Mouse (Mus musculus) monocyte, adult 2 months (primary cell): ENCODE measurements around the gene Itga9.

Experiments used
- DNase-seq, 2 experiments: peaks; one replicate each; pipeline ENCODE4 v3.0.0; 2022; ENCODE audit warnings: low spot score in 2 of 2, low read depth in 1 of 2

Itga9 gene

DNA sequence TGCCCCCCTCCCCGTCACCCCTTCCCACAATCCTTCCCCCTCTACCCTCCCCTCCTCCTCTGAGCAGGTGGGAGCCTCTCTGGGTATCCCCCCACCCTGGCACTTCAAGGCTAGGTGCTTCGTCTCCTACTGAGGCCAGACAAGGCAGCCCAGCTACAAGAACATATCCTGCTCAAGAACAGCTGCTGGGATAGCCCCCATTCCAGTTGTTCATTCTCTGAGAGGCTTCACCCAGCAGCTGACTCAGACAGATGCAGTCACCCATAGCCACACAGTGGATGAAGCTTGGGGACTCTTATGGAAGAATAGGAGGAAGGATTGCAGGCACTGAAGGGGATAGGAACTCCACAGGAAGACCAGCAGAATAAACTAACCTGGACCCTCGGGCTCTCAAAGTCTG, 157.2 kb downstream of the Itga9 start:
- DNase-seq, result no peak

DNA sequence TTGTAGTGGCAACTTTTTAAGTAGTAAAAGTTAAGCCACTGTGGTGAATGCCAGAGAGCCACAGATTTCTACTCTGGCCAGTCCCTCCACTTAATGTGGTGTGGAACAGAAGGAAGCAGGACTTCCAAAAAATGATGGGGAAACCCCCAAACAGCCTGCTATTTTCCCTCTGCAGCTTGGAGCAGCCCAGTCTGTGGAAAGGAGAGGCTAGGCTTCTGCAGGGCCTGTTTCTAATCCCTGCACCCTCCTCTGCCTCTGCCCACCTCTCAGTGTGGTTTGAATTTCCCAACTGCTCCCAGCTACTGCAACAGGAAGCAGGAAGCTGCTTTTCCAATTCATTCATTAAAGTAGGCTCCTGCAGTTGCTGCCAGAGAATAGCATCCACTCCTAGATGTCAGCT, 158.6 kb downstream of the Itga9 start:
- no peak for DNase-seq

DNA sequence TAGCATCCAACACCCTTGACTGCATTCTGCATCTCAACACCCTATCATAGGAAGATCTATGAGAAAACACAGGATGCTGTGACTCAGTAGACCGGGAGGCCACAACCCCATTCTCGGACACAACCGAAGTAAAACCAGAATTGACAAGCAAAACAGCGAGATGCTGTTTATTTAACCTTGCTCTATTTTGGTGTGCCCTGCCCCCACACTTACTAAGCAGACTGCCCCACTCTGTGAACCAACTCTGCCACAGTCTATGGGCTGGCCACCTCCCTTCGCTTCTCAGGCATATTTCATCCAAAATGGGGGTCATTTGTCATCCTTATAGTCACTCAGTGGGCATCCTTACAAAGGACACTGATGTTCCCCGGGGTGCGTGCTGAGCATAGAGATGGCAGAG, 160.5 kb downstream of the Itga9 start:
- DNase-seq, result no peak

DNA sequence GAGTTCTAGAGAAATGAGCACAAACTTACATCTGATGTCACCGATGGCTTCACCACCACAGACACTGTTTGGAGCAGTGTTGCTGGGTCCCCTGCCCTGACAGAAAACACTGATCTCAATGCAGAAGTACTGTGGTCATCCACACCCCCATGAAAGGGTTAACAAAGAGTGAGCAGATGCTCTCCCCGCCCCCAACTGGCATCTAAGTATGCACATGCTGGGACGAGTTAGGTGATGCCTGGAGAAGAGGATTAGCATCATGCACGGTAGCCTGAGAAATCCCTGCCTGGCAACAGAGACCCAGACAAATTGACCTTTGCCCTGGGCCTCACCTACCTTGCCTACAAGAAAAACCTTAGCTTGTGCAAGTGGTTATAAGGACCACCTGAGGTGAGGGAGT, 162.1 kb downstream of the Itga9 start:
- DNase-seq, result no peak

DNA sequence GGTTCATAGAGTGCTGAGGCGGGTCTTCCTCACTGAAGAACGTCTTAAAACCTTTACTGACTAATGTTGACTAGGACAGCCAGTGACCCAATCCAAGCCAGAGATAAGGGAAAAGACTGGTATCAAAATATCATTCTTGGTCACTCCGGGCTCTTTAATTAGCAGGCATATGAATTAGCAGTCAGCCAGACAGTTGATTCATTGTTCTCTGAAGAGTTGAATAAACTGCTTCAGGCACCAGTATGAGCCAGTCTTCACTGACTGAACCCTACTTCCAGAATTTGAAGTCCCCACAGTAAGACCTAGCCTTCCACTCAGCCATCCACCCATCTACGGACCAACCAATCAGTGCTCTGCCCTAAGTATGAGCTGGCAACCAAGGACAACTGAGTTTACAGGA, 163.9 kb downstream of the Itga9 start:
- DNase-seq, result no peak

DNA sequence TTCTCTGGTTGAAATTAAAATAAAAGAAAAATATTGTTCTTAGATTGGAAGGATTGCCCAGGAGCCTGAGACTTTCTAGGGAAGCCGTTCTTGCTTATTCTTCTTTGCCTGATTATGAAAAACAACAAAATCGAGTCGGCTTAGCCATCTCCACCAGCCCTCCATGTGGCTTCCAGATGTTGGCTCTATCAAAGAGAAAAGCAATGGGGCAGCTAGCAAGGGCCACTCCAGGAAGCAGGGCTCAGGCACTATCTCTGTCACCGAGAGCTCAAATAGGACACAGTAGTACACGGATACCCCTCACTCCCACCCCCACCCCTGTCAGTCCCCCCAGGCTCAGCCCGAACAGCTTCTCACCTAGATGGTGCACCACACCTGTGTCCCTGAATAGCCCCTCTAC, 168.2 kb downstream of the Itga9 start:
- DNase-seq, result no peak

DNA sequence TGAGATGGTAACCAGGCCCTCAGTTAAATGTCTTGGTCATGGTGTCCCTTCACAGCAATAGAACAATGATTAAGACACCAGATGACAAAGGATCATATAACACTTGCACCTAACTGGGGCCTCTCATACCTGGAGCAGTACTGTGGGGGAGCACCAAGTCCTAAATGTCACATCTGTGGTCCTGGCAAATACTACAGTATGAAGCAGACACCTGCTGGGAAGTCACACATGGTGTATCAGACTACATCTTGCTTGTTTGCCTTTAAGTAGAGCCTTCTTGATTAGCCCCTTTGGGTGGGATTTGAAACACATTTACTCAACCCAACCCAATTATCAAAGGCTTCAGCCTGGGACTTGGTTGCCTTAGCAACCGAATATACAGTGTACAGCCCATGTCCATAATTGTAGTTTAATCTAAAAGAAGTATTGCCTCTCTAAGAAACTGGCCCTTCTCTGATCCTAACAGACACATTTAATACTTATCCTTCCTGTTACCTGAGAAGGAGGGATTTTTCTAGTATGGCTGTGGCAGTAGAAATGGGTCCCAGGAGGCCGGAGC, 170.5 kb downstream of the Itga9 start:
- no peak for DNase-seq

DNA sequence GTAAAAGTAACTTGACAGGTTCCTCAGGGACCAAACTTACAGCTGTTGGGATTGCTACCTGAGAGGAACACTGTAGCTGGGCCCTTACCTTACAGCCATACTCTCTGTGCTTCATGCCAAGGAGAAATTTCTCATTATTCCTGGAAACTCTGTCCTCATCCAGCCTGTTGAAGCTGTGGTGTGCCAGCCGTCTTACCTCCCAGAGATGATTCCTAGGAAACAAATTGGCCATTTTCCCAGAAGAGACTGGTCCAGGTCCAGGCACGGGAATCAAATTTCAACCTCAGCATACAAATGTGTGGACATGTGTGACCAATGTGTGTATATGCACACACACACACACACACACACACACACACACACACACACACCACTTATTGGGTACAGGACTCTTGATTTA, 172.1 kb downstream of the Itga9 start:
- DNase-seq, result no peak

DNA sequence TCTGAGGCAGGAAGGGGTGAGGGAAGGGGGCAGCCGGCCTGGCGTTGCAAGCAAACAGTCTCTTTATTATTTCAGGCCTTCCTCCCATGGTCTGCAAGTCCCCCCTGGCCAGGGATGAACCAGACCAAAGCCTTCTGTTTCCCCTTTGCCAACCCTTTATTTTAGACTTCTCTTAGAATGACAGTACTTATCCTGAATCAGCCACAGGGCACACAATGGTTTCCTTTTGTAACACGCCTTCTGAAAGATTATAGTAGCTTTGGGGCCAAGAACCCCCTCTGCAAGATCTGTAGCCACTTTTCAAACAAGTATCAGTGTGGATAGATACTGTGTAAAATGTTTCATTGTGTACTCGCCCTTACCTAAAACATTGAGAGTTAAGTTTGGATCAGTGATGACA, 178.1 kb downstream of the Itga9 start:
- no peak for DNase-seq

DNA sequence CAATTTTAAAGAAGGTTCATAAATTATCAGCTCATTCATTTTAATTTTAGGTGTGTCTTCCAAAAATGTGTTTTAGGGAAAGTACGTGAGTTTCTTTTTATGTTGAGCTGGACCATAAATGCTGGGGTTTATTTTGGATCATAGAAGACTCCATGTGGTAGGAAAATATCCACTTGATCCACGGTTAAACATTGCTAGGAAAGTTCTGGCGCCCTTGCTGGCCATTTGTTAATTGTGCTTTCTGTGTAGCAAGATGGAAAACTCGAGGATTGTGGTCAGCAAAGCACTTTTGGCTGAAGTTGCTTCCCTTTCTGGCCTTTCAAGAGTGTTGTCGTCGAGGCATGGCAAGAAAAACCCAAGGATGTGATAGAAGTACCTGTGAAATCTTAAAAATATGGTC, 179.3 kb downstream of the Itga9 start:
- no peak for DNase-seq

DNA sequence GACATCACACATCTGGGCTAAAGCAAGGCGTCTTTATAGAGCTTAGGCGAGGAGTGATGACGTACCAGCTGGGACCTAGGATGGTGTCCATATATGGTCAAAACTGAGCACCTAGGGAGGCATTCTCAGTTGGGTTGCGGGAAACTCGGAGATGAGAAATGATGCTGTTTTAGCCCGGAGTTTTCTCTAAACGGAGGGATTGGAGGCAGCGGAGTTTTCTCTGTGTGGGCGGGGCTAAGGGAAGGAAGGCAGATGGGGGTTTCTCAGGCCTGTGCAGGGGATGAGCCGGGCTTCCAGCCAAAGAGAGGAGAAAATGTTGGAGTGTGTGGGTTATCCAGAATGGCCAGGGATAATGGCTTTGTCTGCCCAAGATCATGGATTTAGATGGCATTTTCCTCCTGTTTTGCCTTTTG, 182.4 kb downstream of the Itga9 start:
- no peak for DNase-seq

DNA sequence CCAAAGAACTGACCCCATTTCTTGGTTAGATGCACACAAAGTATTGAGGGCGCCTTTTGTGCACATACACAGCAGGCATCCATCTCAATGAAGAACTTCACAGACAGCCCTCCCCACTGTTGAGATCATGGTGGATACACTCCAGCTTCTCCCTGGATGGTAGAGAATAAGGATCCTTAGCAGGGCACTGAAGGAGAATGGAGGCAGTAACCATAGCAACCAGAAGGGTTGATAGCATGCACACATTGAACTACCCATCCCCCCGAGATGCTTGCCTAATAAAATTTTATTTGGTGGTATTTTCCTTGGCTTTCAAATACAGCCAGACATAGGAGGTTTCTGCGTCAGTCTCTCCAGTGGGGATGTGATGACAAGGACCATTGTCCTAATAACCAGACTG, 184.7 kb downstream of the Itga9 start:
- DNase-seq, result no peak

DNA sequence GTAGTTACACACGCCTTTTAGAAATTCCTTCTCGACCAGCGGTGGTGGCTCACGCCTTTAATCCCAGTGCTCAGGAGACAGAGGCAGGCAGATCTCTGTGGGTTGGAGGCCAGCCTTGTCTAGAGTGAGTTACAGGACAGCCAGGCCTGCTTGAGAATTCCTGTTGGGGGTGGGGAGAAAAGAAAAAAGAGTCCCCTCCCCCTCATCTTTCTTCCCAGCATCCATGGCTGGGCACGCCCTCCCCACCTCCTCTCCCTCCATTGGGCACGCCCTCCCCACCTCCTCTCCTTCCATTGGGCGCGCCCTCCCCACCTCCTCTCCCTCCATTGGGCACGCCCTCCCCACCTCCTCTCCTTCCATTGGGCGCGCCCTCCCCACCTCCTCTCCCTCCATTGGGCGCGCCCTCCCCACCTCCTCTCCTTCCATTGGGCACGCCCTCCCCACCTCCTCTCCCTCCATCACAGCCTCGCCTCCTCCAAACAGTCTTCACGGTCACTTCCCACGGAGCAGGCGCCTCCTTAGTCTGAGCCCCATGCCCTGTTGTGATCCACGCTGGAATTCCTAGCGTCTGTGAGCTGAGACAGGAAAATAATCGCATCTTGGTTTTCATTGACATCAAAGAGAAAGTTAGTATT, 186.8 kb downstream of the Itga9 start:
- no peak for DNase-seq

DNA sequence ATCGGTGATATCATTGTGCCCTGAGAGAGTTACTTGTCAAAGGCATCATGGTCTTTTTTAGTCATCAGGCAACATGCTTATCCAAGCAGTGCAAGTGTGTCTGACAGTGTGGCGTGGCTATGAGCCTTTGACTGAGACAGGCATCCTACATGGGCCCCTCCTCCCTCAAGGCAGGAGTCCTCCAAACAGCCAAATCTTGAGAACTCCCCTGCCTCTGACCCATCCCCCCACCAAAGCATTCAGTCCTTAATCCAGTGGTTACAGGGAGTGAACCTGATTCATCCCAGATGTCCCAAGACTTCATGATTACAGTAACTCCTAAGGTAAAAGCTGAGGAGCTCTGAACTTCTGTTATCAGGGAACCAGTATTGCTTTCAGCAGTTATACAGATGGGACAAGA, 188.2 kb downstream of the Itga9 start:
- DNase-seq, result no peak

DNA sequence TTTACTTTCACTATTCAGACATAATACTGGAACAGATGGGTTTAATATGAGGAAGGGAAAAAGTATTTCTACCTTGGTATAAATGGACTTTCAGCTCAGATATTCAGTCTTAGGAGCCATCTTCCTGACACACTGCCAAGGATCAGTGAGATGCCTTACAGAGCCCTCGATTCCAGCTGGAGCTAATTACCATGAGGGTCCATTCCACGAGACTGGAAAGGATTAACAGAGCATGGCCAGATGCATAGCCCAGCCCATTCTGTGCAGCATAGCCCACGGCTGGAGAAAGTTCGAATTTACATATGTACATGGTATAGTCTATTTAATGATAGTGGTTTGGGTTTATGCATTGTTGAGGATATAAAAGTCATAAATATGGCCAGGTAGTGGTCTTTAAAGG, 188.8 kb downstream of the Itga9 start:
- no peak for DNase-seq

DNA sequence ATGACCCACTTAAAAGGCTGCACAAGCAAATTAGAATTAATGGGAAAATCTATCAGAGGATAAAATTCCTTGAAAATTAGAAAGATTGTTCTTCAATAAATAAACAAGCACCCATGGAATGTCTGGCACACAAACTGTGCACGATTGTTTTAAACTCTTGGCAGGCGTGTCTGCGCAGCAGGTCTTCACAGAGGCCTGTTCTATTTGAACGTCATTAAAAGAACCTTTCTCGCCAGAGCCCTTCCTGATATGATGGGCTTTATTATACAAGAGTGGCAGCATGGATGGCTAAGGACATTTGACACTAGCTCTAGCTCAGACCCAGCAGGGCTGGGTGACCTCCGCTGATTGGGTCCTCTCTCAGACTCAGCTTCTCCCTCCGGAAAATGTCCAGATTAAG, 192.6 kb downstream of the Itga9 start:
- DNase-seq, result no peak

DNA sequence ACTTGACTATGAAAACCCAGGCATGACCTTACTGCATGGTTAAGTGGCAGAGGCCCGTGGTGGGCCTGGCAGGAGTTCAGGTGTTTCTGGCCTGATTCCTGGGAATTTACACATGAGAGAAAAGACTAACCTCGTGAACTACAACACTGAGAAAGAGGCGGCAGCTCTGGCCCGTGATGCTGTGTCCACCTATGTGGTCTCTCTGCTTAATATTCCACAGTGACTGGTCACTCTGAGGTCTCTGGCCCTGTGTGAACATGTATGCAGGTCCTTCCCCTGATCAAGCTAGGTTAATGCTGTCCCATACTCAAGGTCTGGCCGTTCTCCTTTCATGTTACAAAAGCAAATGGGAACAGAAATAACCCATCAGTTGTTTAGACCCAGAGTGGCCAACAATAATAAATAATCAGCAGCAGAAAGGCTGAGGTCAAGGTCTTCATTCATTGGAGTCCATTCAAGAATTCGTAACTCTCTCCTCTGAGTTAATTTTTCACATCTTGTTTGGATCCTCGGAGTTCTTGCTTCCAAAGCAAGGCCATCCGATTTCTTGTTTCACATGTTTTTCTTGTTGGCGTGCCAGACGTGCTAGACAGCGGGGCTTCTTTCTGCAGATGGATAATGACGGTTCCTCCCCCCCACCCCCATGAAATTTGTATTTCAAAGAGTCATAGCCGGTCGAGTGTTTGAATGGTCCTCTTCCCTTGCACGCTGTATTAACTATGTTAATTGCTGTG, 194.9 kb downstream of the Itga9 start:
- no peak for DNase-seq

DNA sequence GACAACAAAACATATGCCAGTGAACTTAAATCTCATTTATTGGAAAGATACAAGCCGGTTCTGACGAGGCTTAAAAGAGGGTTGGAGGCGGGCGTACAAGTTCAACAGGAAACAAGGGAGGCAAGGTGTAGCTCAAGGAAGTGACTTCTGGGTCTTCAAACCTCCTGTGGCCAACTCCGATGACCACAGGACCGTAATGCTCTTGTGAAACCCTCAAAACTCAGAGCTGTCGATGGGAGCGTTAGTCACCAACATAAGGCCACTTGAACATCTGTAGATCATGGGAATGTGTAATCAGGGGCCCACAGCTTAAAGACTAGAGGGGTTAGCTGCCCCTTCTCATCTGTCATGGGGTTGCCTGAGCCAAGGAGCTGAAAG, 195.4 kb downstream of the Itga9 start:
- no peak for DNase-seq

DNA sequence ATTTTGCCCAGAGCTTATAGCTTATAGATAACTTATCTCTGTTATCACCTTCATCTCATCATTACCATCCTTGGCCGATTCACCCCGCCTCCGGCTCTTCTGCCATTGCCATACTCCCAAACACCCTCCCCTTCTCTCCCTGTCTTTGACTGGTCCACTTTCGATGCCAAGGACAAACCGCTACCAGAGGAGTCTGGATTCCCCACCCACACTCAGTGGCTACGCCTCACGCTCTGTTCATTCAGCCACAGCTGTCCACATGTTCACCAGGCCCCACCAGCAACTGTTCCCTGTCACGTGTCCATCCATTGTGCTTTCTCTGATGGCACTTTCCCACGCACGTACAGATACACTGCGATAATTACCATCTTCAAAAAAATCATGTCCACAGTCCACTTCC, 195.9 kb downstream of the Itga9 start:
- no peak for DNase-seq

DNA sequence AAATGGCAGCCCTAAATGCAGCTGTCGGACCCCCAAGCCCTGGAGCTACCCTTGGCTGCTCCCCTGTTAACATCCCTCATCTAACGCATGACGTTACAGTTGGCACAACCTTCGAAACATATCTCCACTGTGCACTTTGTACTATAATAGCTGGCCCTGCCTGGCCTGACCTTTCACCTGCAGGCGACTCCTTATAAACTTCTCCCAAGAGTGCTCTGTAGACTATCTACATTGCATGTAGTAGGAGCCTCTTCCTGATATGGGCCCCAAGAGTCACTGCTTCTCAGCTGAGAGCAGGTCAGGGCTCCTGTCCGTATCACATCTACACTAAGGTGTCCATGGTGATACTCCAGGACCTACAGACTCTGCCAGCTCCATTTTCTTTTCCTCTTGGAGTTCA, 199.2 kb downstream of the Itga9 start:
- no peak for DNase-seq

DNA sequence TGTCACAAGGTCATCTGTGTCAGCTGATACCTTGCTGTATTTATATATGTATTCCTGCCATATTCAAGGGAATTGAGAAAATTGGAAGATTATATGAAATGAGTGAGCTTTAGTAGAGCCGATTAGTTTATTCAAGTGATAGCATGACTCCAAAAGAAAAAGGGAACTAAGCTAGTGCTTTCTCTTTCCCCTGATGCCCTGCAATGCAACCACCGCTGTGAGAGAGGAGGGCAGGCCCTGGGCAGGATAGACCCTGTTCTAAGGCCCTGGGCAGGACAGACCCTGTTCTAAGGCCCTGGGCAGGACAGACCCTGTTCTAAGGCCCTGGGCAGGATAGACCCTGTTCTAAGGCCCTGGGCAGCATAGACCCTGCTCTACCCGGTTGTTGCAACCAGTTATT, 201.2 kb downstream of the Itga9 start:
- no peak for DNase-seq

DNA sequence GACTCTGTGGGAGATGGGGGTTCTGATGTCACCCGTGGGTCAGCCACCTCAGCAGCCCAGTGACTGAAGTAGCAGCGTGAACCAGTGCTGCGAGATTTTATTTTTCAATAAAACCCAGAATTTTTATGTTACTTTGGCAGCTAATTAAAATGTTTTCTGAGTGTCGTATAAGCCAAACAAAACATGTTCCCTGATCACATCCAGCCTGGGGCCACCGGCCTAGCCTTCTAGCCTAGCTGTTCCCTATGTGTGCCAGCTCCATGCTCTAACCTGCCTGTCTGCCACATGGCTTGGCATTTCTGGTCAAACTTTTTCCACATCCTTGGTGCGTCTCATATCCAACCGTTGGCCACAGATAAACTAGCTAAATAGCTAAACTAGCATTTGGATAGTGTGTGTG, 205.7 kb downstream of the Itga9 start:
- no peak for DNase-seq

DNA sequence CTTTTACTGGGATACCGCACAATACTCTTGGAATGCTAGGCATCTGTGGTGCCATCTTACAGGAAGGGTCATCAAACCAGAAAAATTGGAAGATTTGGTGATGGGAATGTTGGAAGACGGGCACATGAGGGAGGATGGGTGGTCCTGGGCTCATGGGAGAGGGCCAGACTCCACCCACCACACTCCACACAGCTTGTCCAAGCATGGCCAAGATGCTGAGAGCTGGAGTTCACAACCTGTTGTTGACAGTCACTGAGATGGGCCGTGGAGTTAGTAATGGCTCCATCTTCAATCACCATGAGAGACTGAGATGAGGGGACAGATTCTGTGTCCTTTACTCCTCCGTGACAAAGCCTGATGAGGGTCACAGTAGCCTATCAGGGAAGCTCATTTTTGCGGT, 207.0 kb downstream of the Itga9 start:
- no peak for DNase-seq
